Mouse (Mus musculus): Measurements from ENCODE around the gene Itga9. TPM values are rescaled to one million over a fixed set of nuclear protein-coding genes. Genes with fewer than 3 reads are reported as not detected.

Gene Itga9
- polyA plus RNA-seq, 1 experiment, result 0.14 TPM

DNA sequence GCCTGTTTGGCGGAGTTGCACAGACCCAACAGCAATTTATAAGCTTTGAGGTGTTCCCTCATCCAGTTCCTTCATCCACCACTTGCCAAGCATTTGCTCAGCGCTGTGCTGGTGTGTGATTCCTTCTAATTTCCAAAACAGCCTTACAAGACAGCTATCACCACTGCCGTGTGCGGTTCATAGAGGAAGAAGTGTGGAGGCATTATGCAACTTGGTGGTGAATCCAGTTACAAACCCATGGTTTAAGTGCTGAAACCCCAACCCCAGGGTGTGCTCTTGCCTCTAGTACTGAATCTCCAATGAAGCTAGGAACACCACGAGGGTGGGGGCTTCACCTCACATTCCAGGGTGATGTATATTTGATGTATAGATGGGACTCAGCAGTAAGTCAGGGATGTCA is 53.3 kb downstream of the Itga9 start:
- no peak overlapping the region for H3K4me2 ChIP-seq (ENCODE audit: low read depth)
- H3K36me3 ChIP-seq (ENCODE audit: control insufficient read depth, insufficient read depth), result no peaks in the 10 kb centered on the region
- H3K79me2 ChIP-seq (ENCODE audit: control insufficient read depth, insufficient read depth), result no peaks in the 10 kb centered on the region
- TF ChIP-seq USF1 (IDR thresholded peaks at IDR 0.05; ENCODE audit: low read depth) (no peak), POLR2A (IDR thresholded peaks at IDR 0.05; ENCODE audit: insufficient read length, low read depth) (no peak), MAX (IDR thresholded peaks at IDR 0.05; ENCODE audit: low read depth) (no peak), MYOD1 (IDR thresholded peaks at IDR 0.05; ENCODE audit: control insufficient read depth in 1 of 3, insufficient read length in 2 of 3, low read depth in 2 of 3) (no peak), MYOG (IDR thresholded peaks at IDR 0.05; ENCODE audit: control insufficient read depth in 1 of 3, insufficient read depth in 1 of 3, insufficient read length in 2 of 3, low read depth in 2 of 3) (no peak), E2F4 (IDR thresholded peaks at IDR 0.05; ENCODE audit: insufficient read depth) (no peak), REST (IDR thresholded peaks at IDR 0.05; ENCODE audit: insufficient read depth, insufficient read length) (no peak), TCF12 (IDR thresholded peaks at IDR 0.05; ENCODE audit: insufficient read depth, poor library complexity, severe bottlenecking) (no peak), SRF (IDR thresholded peaks at IDR 0.05; ENCODE audit: control insufficient read depth, insufficient read length, low read depth) (no peak)
- H3ac ChIP-seq (ENCODE audit: control insufficient read depth, insufficient read length), result no peak overlapping the region
- H3K4me3 ChIP-seq, result no peak overlapping the region
- peaks cover 18% of the 10 kb centered on the region for H3K27me3 ChIP-seq (ENCODE audit: control insufficient read depth, insufficient read depth, insufficient read length)

DNA sequence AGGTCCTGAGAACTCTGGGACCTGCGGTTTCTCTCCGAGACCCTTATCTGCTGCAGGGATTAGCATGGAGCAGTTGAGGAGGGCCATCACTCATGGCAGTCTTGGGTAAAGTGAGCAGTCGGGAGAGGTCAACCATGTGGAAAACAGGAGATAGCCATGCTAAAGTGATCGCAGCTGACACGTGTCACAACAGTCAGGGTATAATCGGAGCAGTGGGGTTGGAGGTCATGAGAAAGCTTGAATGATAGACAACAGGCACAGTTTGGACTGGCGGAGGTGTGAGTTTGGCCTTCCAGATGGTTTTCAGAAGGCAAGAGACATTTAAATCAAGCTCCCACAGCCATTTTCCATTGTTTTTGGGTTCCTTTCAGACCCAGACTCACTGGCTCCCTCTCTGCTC is 53.8 kb downstream of the Itga9 start:
- H3K79me2 ChIP-seq (ENCODE audit: control insufficient read depth, insufficient read depth), result no peaks in the 10 kb centered on the region
- no peaks in the 10 kb centered on the region for H3K36me3 ChIP-seq (ENCODE audit: control insufficient read depth, insufficient read depth)
- no peak overlapping the region for H3K4me2 ChIP-seq (ENCODE audit: low read depth)
- TF ChIP-seq USF1 (IDR thresholded peaks at IDR 0.05; ENCODE audit: low read depth) (no peak), MYOD1 (IDR thresholded peaks at IDR 0.05; ENCODE audit: control insufficient read depth in 1 of 3, insufficient read length in 2 of 3, low read depth in 2 of 3) (no peak), MAX (IDR thresholded peaks at IDR 0.05; ENCODE audit: low read depth) (no peak), CEBPB (IDR thresholded peaks at IDR 0.05; ENCODE audit: insufficient read depth, poor library complexity, severe bottlenecking) (no peak), SRF (IDR thresholded peaks at IDR 0.05; ENCODE audit: control insufficient read depth, insufficient read length, low read depth) (no peak), MYOG (IDR thresholded peaks at IDR 0.05; ENCODE audit: control insufficient read depth in 1 of 3, insufficient read depth in 1 of 3, insufficient read length in 2 of 3, low read depth in 2 of 3) (no peak), TCF3 (IDR thresholded peaks at IDR 0.05; ENCODE audit: insufficient read length, low read depth) (no peak), REST (IDR thresholded peaks at IDR 0.05; ENCODE audit: insufficient read depth, insufficient read length) (no peak), POLR2A (IDR thresholded peaks at IDR 0.05; ENCODE audit: insufficient read length, low read depth) (no peak), POLR2AphosphoS2 (IDR thresholded peaks at IDR 0.05; ENCODE audit: insufficient read length, low read depth) (no peak), TCF12 (IDR thresholded peaks at IDR 0.05; ENCODE audit: insufficient read depth, poor library complexity, severe bottlenecking) (no peak), E2F4 (IDR thresholded peaks at IDR 0.05; ENCODE audit: insufficient read depth) (no peak)
- no peak overlapping the region for H3K4me3 ChIP-seq
- H3ac ChIP-seq (ENCODE audit: control insufficient read depth, insufficient read length), result no peak overlapping the region
- peaks cover 18% of the 10 kb centered on the region for H3K27me3 ChIP-seq (ENCODE audit: control insufficient read depth, insufficient read depth, insufficient read length)

DNA sequence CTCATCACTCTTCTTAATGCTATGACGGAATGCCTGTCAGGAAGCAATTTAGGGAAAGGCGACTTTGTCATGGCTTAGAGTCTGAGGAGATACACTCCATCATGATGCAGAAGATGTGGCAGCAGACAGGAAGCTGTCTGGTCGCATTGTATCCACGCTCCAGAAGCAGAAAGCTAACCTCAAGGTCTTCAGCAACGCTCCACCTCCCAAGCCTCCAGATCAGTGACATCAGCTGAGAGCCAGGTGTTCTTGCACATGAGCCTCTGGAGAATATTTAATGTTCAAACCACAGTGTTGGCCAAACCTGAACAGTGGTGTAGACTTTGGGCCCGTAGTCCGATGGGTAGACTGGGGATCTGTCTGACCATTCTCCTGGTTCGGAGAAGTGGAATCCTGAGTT is 55.5 kb downstream of the Itga9 start:
- peaks cover 23% of the 10 kb centered on the region for H3K27me3 ChIP-seq (ENCODE audit: control insufficient read depth, insufficient read depth, insufficient read length)
- no peak overlapping the region for H3ac ChIP-seq (ENCODE audit: control insufficient read depth, insufficient read length)
- H3K79me2 ChIP-seq (ENCODE audit: control insufficient read depth, insufficient read depth), result no peaks in the 10 kb centered on the region
- no peaks in the 10 kb centered on the region for H3K36me3 ChIP-seq (ENCODE audit: control insufficient read depth, insufficient read depth)
- H3K4me2 ChIP-seq (ENCODE audit: low read depth), result peak overlapping the region; percentile 41
- no peak overlapping the region for H3K4me3 ChIP-seq
- no peak for TF ChIP-seq E2F4 (IDR thresholded peaks at IDR 0.05; ENCODE audit: insufficient read depth)
- no peak for TF ChIP-seq MAX (IDR thresholded peaks at IDR 0.05; ENCODE audit: low read depth)
- TF ChIP-seq USF1 (IDR thresholded peaks at IDR 0.05; ENCODE audit: low read depth), result no peak
- no peak for TF ChIP-seq REST (IDR thresholded peaks at IDR 0.05; ENCODE audit: insufficient read depth, insufficient read length)
- no peak for TF ChIP-seq POLR2AphosphoS2 (IDR thresholded peaks at IDR 0.05; ENCODE audit: insufficient read length, low read depth)
- no peak for TF ChIP-seq TCF3 (IDR thresholded peaks at IDR 0.05; ENCODE audit: insufficient read length, low read depth)
- no peak for TF ChIP-seq TCF12 (IDR thresholded peaks at IDR 0.05; ENCODE audit: insufficient read depth, poor library complexity, severe bottlenecking)
- no peak for TF ChIP-seq CEBPB (IDR thresholded peaks at IDR 0.05; ENCODE audit: insufficient read depth, poor library complexity, severe bottlenecking)
- TF ChIP-seq MYOG (IDR thresholded peaks at IDR 0.05; ENCODE audit: control insufficient read depth in 1 of 3, insufficient read depth in 1 of 3, insufficient read length in 2 of 3, low read depth in 2 of 3), result no peak
- no peak for TF ChIP-seq POLR2A (IDR thresholded peaks at IDR 0.05; ENCODE audit: insufficient read length, low read depth)
- no peak for TF ChIP-seq SRF (IDR thresholded peaks at IDR 0.05; ENCODE audit: control insufficient read depth, insufficient read length, low read depth)
- no peak for TF ChIP-seq MYOD1 (IDR thresholded peaks at IDR 0.05; ENCODE audit: control insufficient read depth in 1 of 3, insufficient read length in 2 of 3, low read depth in 2 of 3)

DNA sequence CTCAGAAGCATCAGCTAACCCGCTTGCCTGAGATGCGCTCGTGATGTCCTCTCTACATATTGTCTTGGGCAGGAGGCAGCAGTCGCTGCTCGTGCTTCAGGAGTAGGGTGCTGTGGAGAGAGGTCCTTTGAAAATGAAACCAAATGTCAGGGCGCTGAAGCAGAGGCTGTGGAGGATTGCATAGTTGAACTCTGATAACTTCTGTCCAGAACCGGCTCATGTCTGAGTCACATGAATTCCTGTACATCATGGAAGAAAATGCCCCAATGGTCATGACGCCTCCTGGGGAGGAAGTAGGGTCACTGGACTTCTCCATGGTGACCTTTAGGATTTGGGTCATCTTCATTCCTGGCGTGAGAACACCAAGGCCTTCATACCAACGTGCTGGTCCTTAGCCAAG is 56.0 kb downstream of the Itga9 start:
- H3K4me2 ChIP-seq (ENCODE audit: low read depth), result peak overlapping the region; percentile 41
- no peaks in the 10 kb centered on the region for H3K36me3 ChIP-seq (ENCODE audit: control insufficient read depth, insufficient read depth)
- H3ac ChIP-seq (ENCODE audit: control insufficient read depth, insufficient read length), result no peak overlapping the region
- H3K27me3 ChIP-seq (ENCODE audit: control insufficient read depth, insufficient read depth, insufficient read length), result peaks cover 23% of the 10 kb centered on the region
- no peaks in the 10 kb centered on the region for H3K79me2 ChIP-seq (ENCODE audit: control insufficient read depth, insufficient read depth)
- TF ChIP-seq POLR2AphosphoS2 (IDR thresholded peaks at IDR 0.05; ENCODE audit: insufficient read length, low read depth), result no peak
- TF ChIP-seq SRF (IDR thresholded peaks at IDR 0.05; ENCODE audit: control insufficient read depth, insufficient read length, low read depth), result no peak
- TF ChIP-seq MAX (IDR thresholded peaks at IDR 0.05; ENCODE audit: low read depth), result no peak
- no peak for TF ChIP-seq E2F4 (IDR thresholded peaks at IDR 0.05; ENCODE audit: insufficient read depth)
- TF ChIP-seq MYOG (IDR thresholded peaks at IDR 0.05; ENCODE audit: control insufficient read depth in 1 of 3, insufficient read depth in 1 of 3, insufficient read length in 2 of 3, low read depth in 2 of 3), result no peak
- H3K4me3 ChIP-seq, result no peak overlapping the region

DNA sequence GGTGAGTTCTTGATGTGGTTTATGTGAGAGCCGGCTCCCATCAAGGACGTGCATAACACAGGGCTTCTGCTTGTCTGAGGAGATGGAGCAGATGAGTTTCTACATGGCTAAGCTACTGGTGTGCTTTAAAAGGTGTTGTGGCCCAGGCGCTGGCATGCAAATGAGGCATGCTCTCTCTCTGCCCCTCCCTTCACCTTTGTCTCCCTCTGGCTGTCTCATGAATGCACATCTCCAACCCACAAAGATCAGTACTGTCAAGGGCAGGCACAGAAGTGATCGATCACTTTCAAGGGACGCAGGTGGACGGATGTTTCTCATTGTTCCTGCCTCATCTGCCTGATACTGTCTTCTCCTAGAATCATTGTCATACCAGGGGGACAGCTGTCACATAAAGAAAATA is 57.4 kb downstream of the Itga9 start:
- Histone ChIP-seq H3K4me2 (ENCODE audit: low read depth) (no peak overlapping the region), H3K4me3 (no peak overlapping the region), H3K36me3 (ENCODE audit: control insufficient read depth, insufficient read depth) (no peaks in the 10 kb centered on the region), H3K27me3 (ENCODE audit: control insufficient read depth, insufficient read depth, insufficient read length) (peaks cover 16% of the 10 kb centered on the region), H3K79me2 (ENCODE audit: control insufficient read depth, insufficient read depth) (no peaks in the 10 kb centered on the region), H3ac (ENCODE audit: control insufficient read depth, insufficient read length) (no peak overlapping the region)
- TF ChIP-seq REST (IDR thresholded peaks at IDR 0.05; ENCODE audit: insufficient read depth, insufficient read length), result no peak
- TF ChIP-seq MAX (IDR thresholded peaks at IDR 0.05; ENCODE audit: low read depth), result no peak
- TF ChIP-seq MYOD1 (IDR thresholded peaks at IDR 0.05; ENCODE audit: control insufficient read depth in 1 of 3, insufficient read length in 2 of 3, low read depth in 2 of 3), result no peak
- TF ChIP-seq POLR2A (IDR thresholded peaks at IDR 0.05; ENCODE audit: insufficient read length, low read depth), result no peak
- no peak for TF ChIP-seq CEBPB (IDR thresholded peaks at IDR 0.05; ENCODE audit: insufficient read depth, poor library complexity, severe bottlenecking)
- no peak for TF ChIP-seq TCF3 (IDR thresholded peaks at IDR 0.05; ENCODE audit: insufficient read length, low read depth)
- TF ChIP-seq POLR2AphosphoS2 (IDR thresholded peaks at IDR 0.05; ENCODE audit: insufficient read length, low read depth), result no peak
- TF ChIP-seq USF1 (IDR thresholded peaks at IDR 0.05; ENCODE audit: low read depth), result no peak
- no peak for TF ChIP-seq SRF (IDR thresholded peaks at IDR 0.05; ENCODE audit: control insufficient read depth, insufficient read length, low read depth)

Measured in myocyte (in vitro differentiated cells).